Mouse (Mus musculus): ENCODE measurements around the gene Scube2. TPM values are rescaled to one million over a fixed set of nuclear protein-coding genes. Genes with fewer than 3 reads are reported as not detected.

Scube2 gene
- total RNA-seq (2012; rRNA removed) (not detected in 2 replicates), total RNA-seq (2014; rRNA removed) (not detected in 2 replicates), polyA plus RNA-seq (2012; ENCODE audit: insufficient read length, low read depth) (not detected in 2 replicates)

DNA sequence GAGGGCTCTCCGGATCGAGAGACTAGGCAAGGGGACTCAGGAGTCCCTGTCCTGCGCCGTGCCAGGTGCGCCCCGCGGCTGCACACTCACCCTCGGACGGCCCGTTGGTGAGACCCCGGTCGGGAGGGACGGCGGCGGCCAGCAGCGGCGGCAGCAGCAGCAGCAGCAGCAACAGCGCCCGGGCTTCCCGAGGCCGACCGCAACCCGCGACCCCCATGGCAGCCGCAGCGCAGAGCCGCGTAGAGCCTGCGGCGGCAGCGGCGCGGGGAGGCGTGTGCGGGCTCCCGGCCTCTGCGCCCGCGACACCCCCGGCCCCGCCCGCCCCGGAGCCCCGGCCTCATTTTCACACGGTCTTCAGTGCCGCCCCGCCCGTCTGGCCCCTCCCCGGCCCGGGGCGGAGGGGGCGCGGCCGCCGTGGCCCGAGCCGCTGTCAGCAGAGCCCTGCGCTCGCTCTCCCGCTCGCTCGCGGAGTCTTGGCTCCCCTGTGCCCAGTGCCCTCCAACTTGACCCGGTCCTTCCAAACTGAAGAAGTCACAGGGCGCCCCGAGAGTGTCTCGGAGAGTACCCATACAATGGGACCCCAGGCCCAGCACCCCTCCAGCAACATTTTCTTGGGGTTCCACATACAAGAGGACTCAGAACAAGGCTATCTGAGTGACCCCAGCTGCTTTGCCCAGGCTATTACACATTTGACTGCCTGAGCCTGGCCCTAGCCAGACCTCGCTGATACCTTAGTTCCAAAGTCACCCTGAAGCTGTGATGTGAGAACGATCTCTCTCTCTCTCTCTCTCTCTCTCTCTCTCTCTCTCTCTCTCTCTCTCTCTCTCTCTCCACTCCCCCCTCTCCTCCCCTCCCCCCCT, at the start of gene Scube2:
TSS of gene Scube2 (minus strand) at position 310 of the 860 bp plus-strand sequence.
- Histone ChIP-seq H3K9me3 (replicated peaks; ENCODE audit: low read length) (no peaks in the 10 kb centered on the region), H3K4me3 (replicated peaks in 1 of 3; ENCODE audit: low read depth in 2 of 3, low read length in 2 of 3, poor library complexity in 1 of 3) (no peak within 1 kb of the TSS), H3K79me2 (replicated peaks; ENCODE audit: control insufficient read depth, extremely low read depth, insufficient read depth, poor library complexity, severe bottlenecking) (no peaks in the 10 kb centered on the region), H3K4me1 (ENCODE audit: control insufficient read depth in 1 of 2, insufficient read depth in 2 of 2) (peaks cover 0 to 10% of the 10 kb centered on the region in 2 experiments; a peak in 1 of 4 replicates), H3K27me3 (replicated peaks) (no peaks in the 10 kb centered on the region), H3K27ac (ENCODE audit: insufficient read depth, low read depth) (no peak within 1 kb of the TSS), H3K4me2 (ENCODE audit: insufficient read depth, low read depth, poor library complexity, severe bottlenecking) (no peak within 1 kb of the TSS), H3K36me3 (replicated peaks in 1 of 2; ENCODE audit: control insufficient read depth in 1 of 2, insufficient read depth in 1 of 2, low read length in 1 of 2) (no peaks in the 10 kb centered on the region), H3K9ac (ENCODE audit: insufficient read depth, low read depth) (no peak within 1 kb of the TSS)
- in situ Hi-C loops (cut with MboI; ENCODE audit: low pct_ligation_motif_present, low pct_unique_long_range_greater_than_20kb, low sequenced_read_pairs) (no loop called here), dilution Hi-C loops (cut with MboI; ENCODE audit: extremely low pct_ligation_motif_present, extremely low pct_unique_long_range_greater_than_20kb, low sequenced_read_pairs) (no loop called here)
- no peak for TF ChIP-seq SMC3 (IDR thresholded peaks at IDR 0.05; ENCODE audit: low read depth, low read length)
- no peak for TF ChIP-seq RCOR1 (conservative IDR thresholded peaks at IDR 0.05; ENCODE audit: low read depth, low read length)
- TF ChIP-seq KAT2A (IDR thresholded peaks at IDR 0.05; ENCODE audit: insufficient replicate concordance, low read length), result no peak
- TF ChIP-seq MAZ (IDR thresholded peaks at IDR 0.05; ENCODE audit: low read depth, low read length), result no peak
- no peak for TF ChIP-seq CHD2 (IDR thresholded peaks at IDR 0.05; ENCODE audit: low read length)
- no peak for TF ChIP-seq HCFC1 (IDR thresholded peaks at IDR 0.05; ENCODE audit: low read depth, low read length)
- no peak for TF ChIP-seq TCF12 (IDR thresholded peaks at IDR 0.05; ENCODE audit: low read depth, low read length)
- TF ChIP-seq MEF2A (IDR thresholded peaks at IDR 0.05; ENCODE audit: borderline replicate concordance, low read depth, low read length), result no peak
- TF ChIP-seq ETS1 (conservative IDR thresholded peaks at IDR 0.05; ENCODE audit: low read depth, low read length), result no peak
- TF ChIP-seq CTCF (conservative IDR thresholded peaks at IDR 0.05 in 1 of 2, IDR thresholded peaks at IDR 0.05 in 1 of 2; ENCODE audit: low read depth in 2 of 2, low read length in 2 of 2), result no peak
- no peak for TF ChIP-seq PAX5 (IDR thresholded peaks at IDR 0.05; ENCODE audit: low read length)
- TF ChIP-seq TBP (conservative IDR thresholded peaks at IDR 0.05; ENCODE audit: low read depth, low read length), result no peak
- TF ChIP-seq ZMIZ1 (IDR thresholded peaks at IDR 0.05; ENCODE audit: low read depth, low read length), result no peak
- TF ChIP-seq MXI1 (IDR thresholded peaks at IDR 0.05; ENCODE audit: low read depth, low read length), result no peak
- no peak for DNase-seq (ENCODE audit: extremely low read depth)

DNA sequence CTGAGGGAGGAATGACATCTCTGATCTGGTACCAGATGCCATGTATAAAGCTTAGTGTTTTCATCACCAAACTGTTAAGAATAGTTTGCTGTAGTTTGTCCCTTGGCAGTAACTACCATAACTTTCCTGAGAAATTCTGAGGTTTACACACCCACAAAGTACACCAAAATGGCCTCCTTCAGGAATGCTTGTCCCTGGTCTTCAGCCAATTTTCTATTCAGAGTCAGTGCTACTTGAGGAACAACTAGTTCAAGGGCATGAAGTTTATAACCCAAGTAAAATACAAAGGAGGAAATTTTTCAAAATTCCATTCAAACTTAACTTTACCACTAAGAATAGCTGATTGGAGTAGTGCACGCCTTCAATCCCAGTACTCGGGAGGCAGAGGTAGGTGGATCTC, 40.7 kb upstream of the Scube2 start:
- H3K4me3 ChIP-seq (replicated peaks in 1 of 3; ENCODE audit: low read depth in 2 of 3, low read length in 2 of 3, poor library complexity in 1 of 3), result no peak overlapping the region
- H3K27ac ChIP-seq (ENCODE audit: insufficient read depth, low read depth), result no peak overlapping the region
- H3K4me2 ChIP-seq (ENCODE audit: insufficient read depth, low read depth, poor library complexity, severe bottlenecking), result no peak overlapping the region
- no peaks in the 10 kb centered on the region for H3K27me3 ChIP-seq (replicated peaks)
- H3K9ac ChIP-seq (ENCODE audit: insufficient read depth, low read depth), result no peak overlapping the region
- no peaks in the 10 kb centered on the region for H3K79me2 ChIP-seq (replicated peaks; ENCODE audit: control insufficient read depth, extremely low read depth, insufficient read depth, poor library complexity, severe bottlenecking)
- peaks cover 17 to 71% of the 10 kb centered on the region in 2 experiments for H3K36me3 ChIP-seq (replicated peaks in 1 of 2; ENCODE audit: control insufficient read depth in 1 of 2, insufficient read depth in 1 of 2, low read length in 1 of 2)
- dilution Hi-C loops (cut with MboI; ENCODE audit: extremely low pct_ligation_motif_present, extremely low pct_unique_long_range_greater_than_20kb, low sequenced_read_pairs), result no loop called here
- no peaks in the 10 kb centered on the region; a peak in 1 of 4 replicates for H3K4me1 ChIP-seq (ENCODE audit: control insufficient read depth in 1 of 2, insufficient read depth in 2 of 2)
- no peak for TF ChIP-seq MEF2A (IDR thresholded peaks at IDR 0.05; ENCODE audit: borderline replicate concordance, low read depth, low read length)
- TF ChIP-seq JUND (conservative IDR thresholded peaks at IDR 0.05; ENCODE audit: low read depth, low read length), result no peak
- no peak for TF ChIP-seq ZNF384 (IDR thresholded peaks at IDR 0.05; ENCODE audit: low read depth, low read length)
- TF ChIP-seq TCF12 (IDR thresholded peaks at IDR 0.05; ENCODE audit: low read depth, low read length), result no peak
- no peak for TF ChIP-seq USF1 (IDR thresholded peaks at IDR 0.05; ENCODE audit: low read depth, low read length)
- no peak for TF ChIP-seq BHLHE40 (IDR thresholded peaks at IDR 0.05; ENCODE audit: low read depth, low read length)
- TF ChIP-seq USF2 (conservative IDR thresholded peaks at IDR 0.05; ENCODE audit: low read depth, low read length), result no peak
- no peak for TF ChIP-seq POLR2AphosphoS2 (IDR thresholded peaks at IDR 0.05; ENCODE audit: low read depth, low read length)
- no peak for TF ChIP-seq RCOR1 (conservative IDR thresholded peaks at IDR 0.05; ENCODE audit: low read depth, low read length)
- no peak for TF ChIP-seq PAX5 (IDR thresholded peaks at IDR 0.05; ENCODE audit: low read length)
- no peak for DNase-seq (ENCODE audit: extremely low read depth)
- H3K9me3 ChIP-seq (replicated peaks; ENCODE audit: low read length), result no peaks in the 10 kb centered on the region
- in situ Hi-C loops (cut with MboI; ENCODE audit: low pct_ligation_motif_present, low pct_unique_long_range_greater_than_20kb, low sequenced_read_pairs), result no loop called here
